Mouse (Mus musculus) regulatory T cell (primary cell): ENCODE results near the gene Map7d1.

Source experiments
- in situ Hi-C: fragments of 300-600 bp; cut with MboI, MseI; formaldehyde crosslinking; loops from one replicate; pipeline ENCODE4 v1.15.1; 2025; ENCODE audit warnings: high pct_unique_total_duplicates

The Map7d1 gene

GRCm38 (mm10) chr4:126256131-126256791, at the start of gene Map7d1:
Map7d1 (minus strand) TSS chr4:126256343.
- in situ Hi-C loops = no loop called here

GRCm38 (mm10) chr4:126305428-126305827, 49.3 kb upstream of the Map7d1 start:
- in situ Hi-C loops = loop anchor here (5.0 kb wide), 1 partner anchor 73 kb away; no protein-coding TSS in a partner anchor

GRCm38 (mm10) chr4:126303877-126304276, 47.7 kb upstream of the Map7d1 start:
- in situ Hi-C loops = no loop called here

DNA sequence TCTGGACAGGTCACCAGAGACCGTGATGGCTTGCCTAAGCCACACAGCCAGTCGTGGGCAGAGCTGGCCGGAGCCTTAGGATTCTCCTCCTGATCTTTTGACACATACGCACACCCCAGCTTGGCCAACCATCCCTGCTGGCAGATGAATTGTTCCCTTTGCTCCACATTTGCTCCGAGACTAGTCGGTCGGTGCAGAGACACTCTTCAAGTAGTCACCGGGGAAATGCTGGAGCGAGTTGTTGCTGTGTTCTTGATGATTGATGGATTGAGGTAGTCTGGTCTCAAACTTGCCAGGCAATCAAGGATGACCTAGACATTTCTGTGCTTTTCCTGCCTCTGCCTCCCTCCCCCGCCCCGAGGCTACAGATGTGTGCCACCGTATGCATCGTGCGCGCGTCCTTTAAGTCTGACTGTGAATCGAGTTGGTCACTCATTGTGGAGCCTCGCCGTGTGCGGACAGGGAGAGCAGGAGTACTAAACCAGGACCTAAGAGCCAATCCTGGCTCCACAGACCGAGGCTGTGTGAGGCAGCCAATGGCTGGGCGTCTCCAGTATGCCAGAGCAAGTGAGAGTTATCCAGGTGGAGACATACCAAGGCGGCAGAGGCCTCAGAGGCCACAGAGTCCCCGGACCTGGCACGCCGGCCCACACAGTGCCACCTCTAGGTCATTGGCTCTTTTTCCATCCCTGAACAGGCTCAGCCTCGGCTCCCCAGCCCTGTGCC, 45.6 kb upstream of the Map7d1 start:
- in situ Hi-C loops = no loop called here

DNA sequence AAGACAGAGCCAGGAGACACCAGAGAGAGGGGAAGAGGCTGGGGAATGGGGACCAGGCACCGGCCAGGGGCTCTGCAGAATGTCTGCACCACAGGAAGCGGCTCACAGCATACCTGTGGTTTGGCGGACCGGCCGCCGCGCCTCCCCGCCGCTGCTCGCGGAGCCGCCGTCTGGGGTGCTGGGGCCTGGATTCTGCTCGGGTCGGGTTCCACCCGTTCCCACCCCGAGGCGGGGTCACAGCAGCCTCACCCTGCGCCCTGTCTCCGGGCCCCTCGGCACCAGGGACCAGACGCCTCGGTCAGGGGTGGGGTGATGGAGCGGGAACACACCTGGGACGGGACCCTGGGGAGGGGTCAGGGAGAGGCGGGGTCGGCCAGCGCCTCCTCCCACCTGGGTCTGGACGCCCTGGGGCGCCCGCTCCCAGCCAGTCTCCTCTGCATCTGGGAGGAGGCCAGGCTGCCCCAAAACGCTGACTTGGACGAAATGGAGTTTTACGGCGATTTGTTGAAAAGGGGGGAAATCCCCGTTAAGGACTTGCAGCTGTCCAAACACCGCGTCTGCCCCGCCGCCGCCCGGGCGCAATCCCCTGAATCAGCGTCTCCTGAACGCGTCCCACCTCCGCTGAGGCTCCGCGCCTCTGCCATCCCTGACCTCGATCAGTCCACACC, 44.9 kb upstream of the Map7d1 start:
- in situ Hi-C loops = no loop called here

DNA sequence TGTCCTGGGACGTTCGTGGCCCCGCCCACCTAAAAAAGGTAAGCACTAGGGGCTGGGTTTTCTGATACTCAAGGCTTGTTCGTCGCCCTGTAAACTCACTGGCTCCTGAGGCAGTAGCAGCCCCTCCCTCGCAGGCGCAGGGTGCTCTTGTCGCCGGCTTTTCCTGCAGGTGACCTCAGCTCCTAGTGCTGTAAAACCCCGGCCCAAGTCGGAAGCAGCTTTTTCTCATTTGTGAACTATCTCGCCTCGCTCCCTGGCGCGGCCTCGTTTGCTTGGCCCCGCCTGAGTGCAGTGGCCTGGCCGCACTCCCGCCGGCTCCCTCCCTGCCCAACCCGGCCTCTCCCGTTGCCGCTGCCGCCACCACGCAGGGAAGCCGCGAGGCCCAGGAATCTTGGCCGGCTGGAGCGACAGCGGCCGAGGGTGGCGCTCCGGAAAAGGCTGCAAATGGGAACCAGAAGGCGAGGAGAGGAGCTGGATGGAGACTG, 40.5 kb upstream of the Map7d1 start:
- in situ Hi-C loops = no loop called here

GRCm38 (mm10) chr4:126295937-126296336, 39.8 kb upstream of the Map7d1 start:
- in situ Hi-C loops = no loop called here

GRCm38 (mm10) chr4:126295152-126295551, 39.0 kb upstream of the Map7d1 start:
- in situ Hi-C loops = no loop called here

- in situ Hi-C loops = no loop called here
Observed at GRCm38 (mm10) chr4:126291196-126291595, 35.1 kb upstream of the Map7d1 start.

- in situ Hi-C loops = no loop called here
Observed at GRCm38 (mm10) chr4:126290314-126290713, 34.2 kb upstream of the Map7d1 start.

DNA sequence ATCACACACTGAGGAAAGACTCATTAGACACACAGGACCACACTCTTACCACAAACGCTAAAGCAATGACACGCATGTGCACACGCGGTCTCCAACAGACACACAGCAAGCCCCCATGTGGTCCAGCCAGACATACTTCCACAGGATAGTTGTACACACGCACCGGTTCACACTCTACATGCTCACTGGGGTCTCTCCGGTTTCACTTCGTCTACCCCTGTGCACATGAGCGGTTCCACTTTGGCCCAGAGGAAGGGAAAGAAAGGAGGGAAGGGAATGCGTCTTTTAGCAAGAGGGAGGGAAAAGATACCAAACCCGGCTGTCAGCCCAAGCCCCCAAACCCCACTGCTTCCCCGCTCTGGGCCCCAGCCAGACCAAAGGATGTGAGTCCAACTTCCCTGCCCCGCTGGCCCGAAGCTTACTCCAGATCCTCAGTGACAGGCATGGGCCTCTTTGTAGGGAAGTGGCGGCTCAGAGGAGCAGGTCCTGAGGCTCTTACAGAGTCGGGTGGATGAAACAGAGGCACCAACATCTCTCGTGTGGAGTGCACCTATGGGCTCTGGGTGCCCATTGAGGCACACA, 32.0 kb upstream of the Map7d1 start:
- in situ Hi-C loops = no loop called here

DNA sequence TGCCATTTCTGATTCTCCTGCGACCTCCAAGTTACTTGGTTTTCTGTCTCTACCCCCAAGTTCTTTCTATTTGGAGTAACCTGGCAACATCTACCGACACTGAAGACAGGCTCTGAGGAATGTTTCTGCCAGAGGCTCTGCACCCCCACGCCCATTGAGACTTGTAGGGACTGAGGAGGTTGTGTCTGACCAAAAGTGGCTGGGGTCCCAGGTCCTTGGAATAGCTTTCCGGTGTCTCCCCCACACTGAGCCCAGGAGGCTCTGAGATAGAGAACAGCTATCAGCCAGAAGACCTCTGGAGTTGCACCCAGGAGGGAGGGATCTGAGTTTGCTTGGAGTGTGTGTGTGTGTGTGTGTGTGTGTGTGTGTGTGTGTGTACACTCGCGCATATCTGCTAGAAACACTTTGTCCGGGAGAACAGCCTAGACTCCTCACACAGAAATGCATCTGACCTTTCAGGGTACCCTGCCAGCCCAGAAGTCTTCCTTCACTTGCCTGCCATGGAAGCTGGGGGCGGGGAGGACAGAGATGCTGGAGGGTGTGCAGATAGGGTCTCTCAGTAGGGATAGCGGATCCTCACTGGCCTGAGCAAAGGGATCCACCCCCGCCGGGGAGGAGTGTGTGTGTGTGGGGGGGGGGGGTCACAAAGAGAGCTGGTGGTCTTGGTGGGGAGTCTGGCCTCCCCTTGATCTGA, 31.3 kb upstream of the Map7d1 start:
- in situ Hi-C loops = no loop called here

GRCm38 (mm10) chr4:126286492-126286891, 30.3 kb upstream of the Map7d1 start, which contains the start of gene Col8a2:
Col8a2 (plus strand) TSS chr4:126286793.
- in situ Hi-C loops = no loop called here

DNA sequence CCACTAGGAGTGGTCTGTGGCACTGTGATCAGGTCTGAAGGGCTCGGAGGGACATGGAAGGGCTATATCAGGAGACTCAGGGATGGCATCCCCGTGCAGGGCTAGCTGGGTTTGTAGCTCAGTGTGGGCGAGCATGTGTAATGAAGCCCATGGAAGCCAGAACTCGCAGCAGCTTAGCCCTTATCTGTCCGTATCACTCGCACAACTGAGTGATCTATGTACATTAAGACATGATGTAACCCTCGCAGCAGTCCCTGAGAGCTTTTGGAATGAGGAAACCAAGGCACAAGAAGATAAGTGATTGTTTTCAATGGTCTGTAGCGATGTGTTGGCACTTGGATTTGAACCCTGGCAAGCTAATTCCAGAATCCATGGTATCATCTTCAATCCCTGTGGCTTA, 27.4 kb upstream of the Map7d1 start:
- in situ Hi-C loops = no loop called here

GRCm38 (mm10) chr4:126281706-126282105, 25.6 kb upstream of the Map7d1 start:
- in situ Hi-C loops = no loop called here

- in situ Hi-C loops = no loop called here
Observed at GRCm38 (mm10) chr4:126278961-126279360, 22.8 kb upstream of the Map7d1 start.

DNA sequence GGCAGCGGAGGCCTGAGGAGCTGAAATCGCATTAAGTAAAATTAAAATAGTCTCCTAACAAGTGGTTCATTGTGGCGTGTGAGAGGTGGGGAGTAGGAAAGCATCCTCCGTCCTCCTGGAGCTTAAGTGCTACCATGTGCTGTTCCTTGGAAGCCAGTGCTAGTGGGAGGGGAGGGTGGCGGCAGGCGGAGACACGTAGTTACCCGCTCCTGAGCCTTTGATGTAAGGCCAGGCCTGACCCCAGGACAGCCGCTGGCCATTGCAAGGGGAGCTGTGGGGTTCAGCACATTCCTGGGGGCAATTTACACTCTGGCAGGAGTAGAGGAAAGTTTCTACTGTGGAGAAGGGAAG, 22.4 kb upstream of the Map7d1 start:
- in situ Hi-C loops = no loop called here

DNA sequence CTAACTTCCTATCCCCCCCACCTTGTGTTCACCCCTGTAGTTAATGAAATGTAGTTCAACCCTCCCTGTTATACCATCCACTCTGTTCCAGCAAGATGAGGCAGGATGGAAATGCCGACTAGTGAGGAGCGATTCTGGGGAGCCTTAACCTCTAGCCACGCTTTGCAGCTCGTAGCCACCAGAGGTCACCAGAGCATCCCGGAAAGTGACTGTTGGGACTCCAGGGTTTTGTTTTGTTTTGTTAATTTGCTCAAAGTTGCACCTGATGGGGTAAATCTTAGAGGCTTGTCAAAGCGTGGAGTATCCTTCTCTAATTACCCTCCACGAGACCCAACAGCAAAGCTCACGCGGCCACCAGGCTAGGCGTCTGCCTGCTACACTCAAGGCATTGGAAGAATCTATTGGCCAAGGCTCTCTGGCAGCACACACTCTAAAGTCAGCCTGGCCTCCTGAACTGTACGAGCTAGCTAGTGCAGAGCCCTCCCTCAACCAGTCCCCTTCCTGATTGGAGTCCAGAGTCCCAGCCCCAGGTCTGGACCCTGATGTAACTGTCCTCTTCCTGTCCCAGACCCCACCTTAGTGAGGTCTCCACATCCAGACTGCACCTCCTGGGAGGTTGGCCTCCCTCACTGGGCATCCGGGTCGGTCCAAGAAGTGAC, 21.9 kb upstream of the Map7d1 start:
- in situ Hi-C loops = no loop called here

GRCm38 (mm10) chr4:126275681-126276131, 19.6 kb upstream of the Map7d1 start:
- in situ Hi-C loops = no loop called here

- in situ Hi-C loops = no loop called here
Observed at GRCm38 (mm10) chr4:126275081-126275480, 18.9 kb upstream of the Map7d1 start.

- in situ Hi-C loops = no loop called here
Observed at GRCm38 (mm10) chr4:126273753-126274152, 17.6 kb upstream of the Map7d1 start.
